In genomic region chr10:128909567-128910028, GRCm38 (mm10) we compare ENCODE assay signal across 8 mouse cellular contexts. TPM values are rescaled to one million over a fixed set of nuclear protein-coding genes. Genes with fewer than 3 reads are reported as not detected.
DNase-seq lines count a peak whose midpoint lies in the region; ATAC-seq lines count a peak whose summit lies in the region.

No protein-coding gene starts in this region.

- intact Hi-C loops in left cerebral cortex, postnatal 10 days (cut with DNase I) = no loop called here

- WGBS in hindbrain, embryonic 15.5 days = 0% methylated on average over 37 of the region's 41 CpGs
- WGBS in macrophage (ENCODE audit: missing documents) = 2% methylated on average over 14 of the region's 41 CpGs

- peaks cover 33% of the 10 kb centered on the region for H3K4me1 ChIP-seq in hindbrain, embryonic 15.5 days (replicated peaks)

- no peaks in the 10 kb centered on the region for H3K36me3 ChIP-seq in hindbrain, embryonic 15.5 days
- H3K36me3 ChIP-seq in macrophage (ENCODE audit: inconsistent target) = peaks cover 24% of the 10 kb centered on the region

- peak overlapping the region; percentile 84 for H3K27ac ChIP-seq in hindbrain, embryonic 15.5 days (replicated peaks)
- peak overlapping the region; percentile 94 for H3K27ac ChIP-seq in macrophage

- H3K4me2 ChIP-seq in hindbrain, embryonic 15.5 days = peak overlapping the region; percentile 67

- DNase-seq in adrenal gland, adult (ENCODE audit: inconsistent age in 2 of 2, low spot score in 1 of 2) = peak; percentile 95 to 97
- DNase-seq in cerebellum, postnatal 4 days (ENCODE audit: low spot score in 2 of 2) = peak; percentile 61 to 77
- DNase-seq in gastrocnemius, adult 8-10 months (ENCODE audit: low spot score in 2 of 2) = peak; percentile 87 to 91
- peak; percentile 69 to 91 for DNase-seq in left cerebral cortex, postnatal 10 days (ENCODE audit: extremely low spot score in 1 of 2, low spot score in 2 of 2)
- peak; percentile 78 for DNase-seq in right cerebral cortex, adult 18-20 months

- no peaks in the 10 kb centered on the region for H3K27me3 ChIP-seq in hindbrain, embryonic 15.5 days

- H3K4me3 ChIP-seq in hindbrain, embryonic 15.5 days = peak overlapping the region; percentile 87
- H3K4me3 ChIP-seq in macrophage (ENCODE audit: inconsistent target) = peak overlapping the region; percentile 20; the same call in 1 of the 2 replicates

- ATAC-seq in hindbrain, embryonic 15.5 days (ENCODE audit: low FRiP score, low read depth) = peak; percentile 73
- no peak for ATAC-seq in monocyte, adult 5-6 weeks (replicated peaks; ENCODE audit: insufficient number of reproducible peaks, low FRiP score, low TSS enrichment, poor library complexity, severe bottlenecking)

- peak overlapping the region; percentile 84 for H3K9ac ChIP-seq in hindbrain, embryonic 15.5 days

- H3K9me3 ChIP-seq in hindbrain, embryonic 15.5 days = no peaks in the 10 kb centered on the region

- peaks cover 49% of the 10 kb centered on the region for H3K79me2 ChIP-seq in macrophage (ENCODE audit: inconsistent target)

RNA-seq across cellular contexts. Expression of gene Cd63, which starts 8.8 kb away (rescaled TPM):
- 100 to 1,000 TPM; 136 to 170 (median 151) TPM for total RNA-seq in gastrocnemius, adult 8-10 months (2022)
- 262 and 274 TPM in 2 replicates for polyA plus RNA-seq in hindbrain, embryonic 15.5 days (2015; fragmentation: Nextera tagmentation; extraction: Ambion mirVana)
- total RNA-seq in left cerebral cortex, postnatal 10 days (2021) = 10 to 100 TPM; 63.0 to 66.0 TPM
- 100 to 1,000 TPM in 20 of 26 experiments, 10 to 100 TPM in 6; 64.3 to 309 (median 139) TPM for total RNA-seq in macrophage (2018; cell fraction: chromatin; rRNA removed)
- 1,000 to 10,000 TPM in 13 of 26 experiments, 100 to 1,000 TPM in 13; 763 to 1,370 (median 956) TPM for total RNA-seq in macrophage (2018; cell fraction: cytosol; rRNA removed)
- total RNA-seq in macrophage (2018; cell fraction: nucleus; rRNA removed) = 1,000 to 10,000 TPM in 4 of 26 experiments, 100 to 1,000 TPM in 22; 352 to 1,389 (median 692) TPM
- 1,227 to 1,611 TPM (median 1,544 TPM) in 3 replicates for polyA plus RNA-seq in macrophage (2018)
- total RNA-seq in monocyte, adult 5-6 weeks (2017) = 12.1 to 26.5 TPM (median 22.9 TPM) in 3 replicates

RNA-seq across cellular contexts. Expression of gene Rdh5, which starts 13.1 kb away (rescaled TPM):
- 1 to 10 TPM; 3.1 to 4.2 (median 3.7) TPM for total RNA-seq in gastrocnemius, adult 8-10 months (2022)
- 20.9 and 22.1 TPM in 2 replicates for polyA plus RNA-seq in hindbrain, embryonic 15.5 days (2015; fragmentation: Nextera tagmentation; extraction: Ambion mirVana)
- 1 to 10 TPM; 5.5 to 6.1 TPM for total RNA-seq in left cerebral cortex, postnatal 10 days (2021)
- 10 to 100 TPM in 6 of 26 experiments, 1 to 10 TPM in 20; 2.7 to 12.5 (median 8.1) TPM for total RNA-seq in macrophage (2018; cell fraction: chromatin; rRNA removed)
- 1 to 10 TPM in 9 of 26 experiments, under 1 TPM in 17; 0.36 to 1.5 (median 0.79) TPM for total RNA-seq in macrophage (2018; cell fraction: cytosol; rRNA removed)
- 1 to 10 TPM; 2.8 to 8.7 (median 6.3) TPM for total RNA-seq in macrophage (2018; cell fraction: nucleus; rRNA removed)
- polyA plus RNA-seq in macrophage (2018) = 0.53 to 1.3 TPM (median 0.92 TPM) in 3 replicates
- total RNA-seq in monocyte, adult 5-6 weeks (2017) = 1.5 to 7.6 TPM in 2 of 3 replicates, not detected in the other

RNA-seq across cellular contexts. Expression of gene Bloc1s1, which starts 14.2 kb away (rescaled TPM):
- total RNA-seq in gastrocnemius, adult 8-10 months (2022) = 100 to 1,000 TPM; 119 to 153 (median 140) TPM
- polyA plus RNA-seq in hindbrain, embryonic 15.5 days (2015; fragmentation: Nextera tagmentation; extraction: Ambion mirVana) = 266 and 268 TPM in 2 replicates
- total RNA-seq in left cerebral cortex, postnatal 10 days (2021) = 10 to 100 TPM; 84.3 to 85.3 TPM
- 10 to 100 TPM in 21 of 26 experiments, 1 to 10 TPM in 5; 5.8 to 37.8 (median 15.4) TPM for total RNA-seq in macrophage (2018; cell fraction: chromatin; rRNA removed)
- total RNA-seq in macrophage (2018; cell fraction: cytosol; rRNA removed) = 100 to 1,000 TPM; 105 to 174 (median 124) TPM
- 10 to 100 TPM; 12.8 to 51.2 (median 30.7) TPM for total RNA-seq in macrophage (2018; cell fraction: nucleus; rRNA removed)
- 77.8 to 126 TPM (median 124 TPM) in 3 replicates for polyA plus RNA-seq in macrophage (2018)
- 110 to 127 TPM (median 111 TPM) in 3 replicates for total RNA-seq in monocyte, adult 5-6 weeks (2017)

RNA-seq across cellular contexts. Expression of gene Gdf11, which starts 18.1 kb away (rescaled TPM):
- 1 to 10 TPM; 2.7 to 8.9 (median 5.9) TPM for total RNA-seq in gastrocnemius, adult 8-10 months (2022)
- 8.6 and 8.9 TPM in 2 replicates for polyA plus RNA-seq in hindbrain, embryonic 15.5 days (2015; fragmentation: Nextera tagmentation; extraction: Ambion mirVana)
- 10 to 100 TPM; 13.2 to 16.2 TPM for total RNA-seq in left cerebral cortex, postnatal 10 days (2021)
- 1 to 10 TPM in 1 of 26 experiments, under 1 TPM in 4, not detected in 21; 0.13 to 2.9 (median 0.18) TPM for total RNA-seq in macrophage (2018; cell fraction: chromatin; rRNA removed)
- under 1 TPM in 8 of 26 experiments, not detected in 18; under 0.01 to 0.29 (median 0.05) TPM for total RNA-seq in macrophage (2018; cell fraction: cytosol; rRNA removed)
- total RNA-seq in macrophage (2018; cell fraction: nucleus; rRNA removed) = under 1 TPM in 5 of 26 experiments, not detected in 21; 0.16 to 0.99 (median 0.30) TPM
- 0.03 TPM in 1 of 3 replicates, not detected in the others for polyA plus RNA-seq in macrophage (2018)
- total RNA-seq in monocyte, adult 5-6 weeks (2017) = 0.57 to 3.8 TPM (median 1.8 TPM) in 3 replicates

RNA-seq across cellular contexts. Expression of gene Itga7, which starts 24.0 kb away (rescaled TPM):
- 10 to 100 TPM; 63.3 to 69.0 (median 65.3) TPM for total RNA-seq in gastrocnemius, adult 8-10 months (2022)
- 8.9 TPM in 2 replicates for polyA plus RNA-seq in hindbrain, embryonic 15.5 days (2015; fragmentation: Nextera tagmentation; extraction: Ambion mirVana)
- 10 to 100 TPM; 14.2 to 14.9 TPM for total RNA-seq in left cerebral cortex, postnatal 10 days (2021)
- 1 to 10 TPM in 7 of 26 experiments, under 1 TPM in 16, not detected in 3; 0.26 to 1.7 (median 0.65) TPM for total RNA-seq in macrophage (2018; cell fraction: chromatin; rRNA removed)
- total RNA-seq in macrophage (2018; cell fraction: cytosol; rRNA removed) = not detected
- 1 to 10 TPM in 1 of 26 experiments, under 1 TPM in 13, not detected in 12; 0.18 to 2.1 (median 0.34) TPM for total RNA-seq in macrophage (2018; cell fraction: nucleus; rRNA removed)
- polyA plus RNA-seq in macrophage (2018) = not detected in 3 replicates
- 0.19 to 0.53 TPM in 2 of 3 replicates, not detected in the other for total RNA-seq in monocyte, adult 5-6 weeks (2017)
